Mouse (Mus musculus): Measurements from ENCODE around the gene Ly6g6f.
A peak's percentile ranks its signal among the peaks of the same experiment; 100 is the strongest.

The Ly6g6f gene

GRCm38 (mm10) chr17:35077786-35078233, 7.6 kb downstream of the Ly6g6f start, which contains the start of gene Ly6g6d:
Ly6g6d (minus strand) TSS chr17:35078065.
- DNase-seq (ENCODE audit: low spot score in 2 of 2), result peak in 1 of 2 experiments; percentile 50

- peak in 1 of 2 experiments; percentile 25 for DNase-seq (ENCODE audit: low spot score in 2 of 2)
Observed at GRCm38 (mm10) chr17:35077285-35077684, 8.1 kb downstream of the Ly6g6f start.

- DNase-seq (ENCODE audit: low spot score in 2 of 2), result no peak
Observed at GRCm38 (mm10) chr17:35076507-35077176, 8.8 kb downstream of the Ly6g6f start, which contains the start of gene Ly6g6e. Ly6g6e (plus strand) TSS chr17:35076902.

GRCm38 (mm10) chr17:35074097-35074496, 11.3 kb downstream of the Ly6g6f start:
- DNase-seq (ENCODE audit: low spot score in 2 of 2), result no peak

- no peak for DNase-seq (ENCODE audit: low spot score in 2 of 2)
Observed at GRCm38 (mm10) chr17:35071454-35071853, 14.0 kb downstream of the Ly6g6f start.

GRCm38 (mm10) chr17:35070556-35071229, 14.7 kb downstream of the Ly6g6f start:
- DNase-seq (ENCODE audit: low spot score in 2 of 2), result no peak

- DNase-seq (ENCODE audit: low spot score in 2 of 2), result no peak
Observed at GRCm38 (mm10) chr17:35068213-35068914, 17.0 kb downstream of the Ly6g6f start.

- no peak for DNase-seq (ENCODE audit: low spot score in 2 of 2)
Observed at GRCm38 (mm10) chr17:35066084-35066483, 19.3 kb downstream of the Ly6g6f start, which contains the start of gene Mpig6b. Mpig6b (minus strand) TSS chr17:35066184.

GRCm38 (mm10) chr17:35064951-35065947, 20.2 kb downstream of the Ly6g6f start, which contains the start of gene Ly6g6c:
Ly6g6c (plus strand) TSS chr17:35065388.
- DNase-seq (ENCODE audit: low spot score in 2 of 2), result no peak

- DNase-seq (ENCODE audit: low spot score in 2 of 2), result no peak
Observed at GRCm38 (mm10) chr17:35064378-35064877, 21.0 kb downstream of the Ly6g6f start.

- DNase-seq (ENCODE audit: low spot score in 2 of 2), result no peak
Observed at GRCm38 (mm10) chr17:35063466-35063865, 21.9 kb downstream of the Ly6g6f start.

- DNase-seq (ENCODE audit: low spot score in 2 of 2), result no peak
Observed at GRCm38 (mm10) chr17:35061299-35061698, 24.1 kb downstream of the Ly6g6f start.

GRCm38 (mm10) chr17:35060737-35061297, 24.6 kb downstream of the Ly6g6f start:
- no peak for DNase-seq (ENCODE audit: low spot score in 2 of 2)

- DNase-seq (ENCODE audit: low spot score in 2 of 2), result no peak
Observed at GRCm38 (mm10) chr17:35060071-35060470, 25.3 kb downstream of the Ly6g6f start.

GRCm38 (mm10) chr17:35058911-35059892, 26.2 kb downstream of the Ly6g6f start, which contains the start of gene Ddah2:
Ddah2 (plus strand) TSS chr17:35059035.
- DNase-seq (ENCODE audit: low spot score in 2 of 2), result peak; percentile 89

GRCm38 (mm10) chr17:35058316-35058715, 27.1 kb downstream of the Ly6g6f start:
- no peak for DNase-seq (ENCODE audit: low spot score in 2 of 2)

GRCm38 (mm10) chr17:35057090-35057489, 28.3 kb downstream of the Ly6g6f start:
- no peak for DNase-seq (ENCODE audit: low spot score in 2 of 2)

- no peak for DNase-seq (ENCODE audit: low spot score in 2 of 2)
Observed at GRCm38 (mm10) chr17:35055691-35056495, 29.5 kb downstream of the Ly6g6f start.

Measured in right cerebral cortex, postnatal 10 days (tissue).